Mouse (Mus musculus) kidney, adult 2 months (tissue): ENCODE measurements at regions not wholly inside any gene's neighbourhood (a gene's known extent, or its start where the extent isn't known, plus 50 kb on each side); places are given as distances from the start of the nearest gene placed in this dataset.

Experiments
- CTCF ChIP-seq: fragments of 200-500 bp; conservative IDR thresholded peaks from 2 replicates; pipeline ENCODE4 v1.5.1; 2011; ENCODE audit warnings: low read depth, mild to moderate bottlenecking, control low read depth, low read length, moderate library complexity, mixed read lengths; ENCODE audit not compliant: insufficient read depth, insufficient read length
- POLR2A ChIP-seq: fragments of 200-500 bp; IDR thresholded peaks from one replicate; pipeline ENCODE4 v1.6.1; 2011; ENCODE audit warnings: low read depth, low read length, control low read depth

DNA sequence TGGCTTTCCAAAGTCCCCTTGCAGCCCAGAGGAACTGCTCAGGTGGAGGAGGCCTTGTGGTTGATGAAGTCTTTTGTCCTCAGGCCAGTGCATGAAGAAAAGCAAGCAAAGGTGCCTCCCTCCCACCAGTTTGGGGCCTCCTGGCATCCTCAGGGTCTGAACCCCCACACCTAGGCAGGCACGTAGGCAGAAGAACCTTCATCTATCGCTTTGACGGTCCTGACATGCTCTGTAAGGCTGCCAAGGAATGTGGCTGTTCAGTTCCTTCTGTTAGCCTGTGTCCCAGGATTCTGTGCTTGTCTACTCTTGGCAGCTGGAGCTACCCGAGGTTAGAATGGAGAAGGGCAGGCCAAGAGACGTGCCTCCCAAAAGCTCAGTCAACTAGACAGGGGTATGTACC lies 197.1 kb upstream of the 3110018I06Rik start:
- TF ChIP-seq CTCF, result no peak
- TF ChIP-seq POLR2A, result no peak
